Mouse (Mus musculus) cerebellum, adult 2 months (tissue): ENCODE results near the gene Atp8a1. TPM values are rescaled to one million over a fixed set of nuclear protein-coding genes. Genes with fewer than 3 reads are reported as not detected.
A peak's percentile ranks its signal among the peaks of the same experiment; 100 is the strongest.

ENCODE experiments used
- DNase-seq, 2 experiments: peaks; one replicate each; pipeline ENCODE4 v3.0.0; 2021
- H3K27ac ChIP-seq: fragments of 200-500 bp; 2 replicates; pipeline ENCODE4 v1.5.1; 2012; ENCODE audit warnings: low read length, control low read depth, inconsistent platforms; ENCODE audit not compliant: insufficient read depth
- H3K27me3 ChIP-seq: fragments of 200-500 bp; 2 replicates; pipeline ENCODE4 v1.6.1; 2012; ENCODE audit warnings: inconsistent platforms, mild to moderate bottlenecking, low read length, moderate library complexity; ENCODE audit not compliant: control insufficient read depth, insufficient read depth
- H3K4me1 ChIP-seq: fragments of 200-500 bp; 2 replicates; pipeline ENCODE4 v1.6.1; 2011; ENCODE audit warnings: low read length; ENCODE audit not compliant: control insufficient read depth, insufficient read depth
- H3K4me3 ChIP-seq: fragments of 200-500 bp; replicated peaks from 2 replicates; pipeline ENCODE3; 2011; ENCODE audit warnings: mild to moderate bottlenecking, low read depth, low read length, control low read depth; ENCODE audit not compliant: insufficient read depth
- CTCF ChIP-seq: fragments of 200-500 bp; IDR thresholded peaks from 2 replicates; pipeline ENCODE4 v1.5.1; 2011; ENCODE audit warnings: low read depth, mild to moderate bottlenecking, control low read depth, low read length, moderate library complexity, borderline replicate concordance; ENCODE audit not compliant: insufficient read depth
- POLR2A ChIP-seq: fragments of 200-500 bp; IDR thresholded peaks from 2 replicates; pipeline ENCODE4 v1.6.1; 2011; ENCODE audit warnings: low read length, control low read depth, borderline replicate concordance; ENCODE audit not compliant: insufficient read depth
- WGBS: fragments of 180-500 bp; shearing (Covaris S2); methylation state at CpG from one replicate; pipeline ENCODE4 v1.1.7; 2018; 5-methylcytosine and 5-hydroxymethylcytosine counted together
- polyA plus RNA-seq: library from polyadenylated mRNA; depleted of rRNA; stranded (reverse); fragments of >200 nt; gene quantifications from 2 replicates; pipeline ENCODE4 v1.2.3, GENCODE M21; 2012

The Atp8a1 gene
- polyA plus RNA-seq, 1 experiment: 56.1 TPM

DNA sequence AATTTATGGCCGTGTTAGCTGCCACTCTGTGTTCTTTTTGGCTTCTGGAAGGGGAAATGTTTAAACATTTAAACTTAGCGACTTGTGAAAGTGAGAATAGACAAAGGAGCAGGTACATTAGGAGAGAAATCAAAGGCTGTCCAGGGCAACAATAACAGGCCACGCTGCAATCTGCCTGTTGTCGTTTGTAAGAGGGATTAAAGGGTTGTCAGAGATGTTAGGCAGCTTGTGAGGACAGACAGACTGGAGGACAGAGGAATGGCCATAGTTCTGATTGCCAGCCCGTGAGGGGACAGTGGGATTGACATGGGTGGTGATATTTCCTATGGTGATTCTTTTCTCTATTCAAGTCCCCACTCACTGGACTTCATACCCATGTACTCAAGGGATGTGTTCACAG, 161.8 kb downstream of the Atp8a1 start:
- H3K27me3 ChIP-seq: no peaks in the 10 kb centered on the region
- TF ChIP-seq CTCF: no peak
- TF ChIP-seq POLR2A: no peak
- WGBS: 80% methylated on average over 5 of the region's 5 CpGs
- H3K4me3 ChIP-seq: no peak overlapping the region
- no peak for DNase-seq
- H3K4me1 ChIP-seq: no peaks in the 10 kb centered on the region
- H3K27ac ChIP-seq: no peak overlapping the region

DNA sequence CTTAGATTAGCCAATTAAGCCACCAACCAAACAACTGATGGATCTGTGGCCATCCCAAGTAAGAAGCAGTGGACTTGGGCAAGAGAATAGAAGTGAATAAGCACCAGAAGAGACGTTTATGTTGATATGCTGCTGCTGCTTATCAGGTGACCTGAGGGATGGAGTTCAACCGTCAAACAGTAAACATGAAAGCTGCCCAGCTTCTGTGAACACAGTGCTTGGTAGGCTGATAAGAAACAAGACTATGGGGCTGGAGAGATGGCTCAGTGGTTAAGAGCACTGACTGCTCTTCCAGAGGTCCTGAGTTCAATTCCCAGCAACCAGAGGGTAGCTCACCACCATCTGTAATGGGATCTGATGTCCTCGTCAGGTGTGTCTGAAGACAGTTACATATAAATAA, 168.4 kb downstream of the Atp8a1 start:
- no peak for TF ChIP-seq CTCF
- TF ChIP-seq POLR2A: no peak
- H3K27me3 ChIP-seq: no peaks in the 10 kb centered on the region
- no peaks in the 10 kb centered on the region for H3K4me1 ChIP-seq
- no peak overlapping the region for H3K27ac ChIP-seq
- H3K4me3 ChIP-seq: no peak overlapping the region
- 81% methylated on average over 3 of the region's 3 CpGs for WGBS
- no peak for DNase-seq

DNA sequence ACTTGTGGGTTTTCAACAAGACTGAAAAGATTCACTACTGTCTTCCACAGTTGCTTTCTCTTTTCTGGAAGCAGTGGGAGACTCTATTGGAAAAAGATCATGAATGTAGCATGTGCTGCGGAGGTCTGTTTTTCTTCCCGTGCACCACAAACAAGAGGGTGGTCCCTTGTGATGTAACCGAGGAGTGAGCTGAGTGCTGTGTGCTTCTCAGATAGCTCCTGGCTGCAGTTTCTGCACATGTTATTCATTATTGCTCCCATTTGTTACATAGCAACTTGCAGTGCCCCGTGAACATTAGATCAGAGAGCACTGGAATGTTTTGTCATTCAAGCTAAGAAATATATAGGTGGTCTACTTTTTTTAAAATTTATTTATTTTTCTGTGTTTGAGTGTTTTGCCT, 174.2 kb downstream of the Atp8a1 start:
- no peak overlapping the region for H3K27ac ChIP-seq
- TF ChIP-seq CTCF (no peak), POLR2A (no peak)
- no peaks in the 10 kb centered on the region for H3K27me3 ChIP-seq
- 80% methylated on average over 4 of the region's 4 CpGs for WGBS
- H3K4me1 ChIP-seq: peaks cover 4% of the 10 kb centered on the region; the same call in 1 of the 2 replicates
- DNase-seq: no peak
- no peak overlapping the region for H3K4me3 ChIP-seq

DNA sequence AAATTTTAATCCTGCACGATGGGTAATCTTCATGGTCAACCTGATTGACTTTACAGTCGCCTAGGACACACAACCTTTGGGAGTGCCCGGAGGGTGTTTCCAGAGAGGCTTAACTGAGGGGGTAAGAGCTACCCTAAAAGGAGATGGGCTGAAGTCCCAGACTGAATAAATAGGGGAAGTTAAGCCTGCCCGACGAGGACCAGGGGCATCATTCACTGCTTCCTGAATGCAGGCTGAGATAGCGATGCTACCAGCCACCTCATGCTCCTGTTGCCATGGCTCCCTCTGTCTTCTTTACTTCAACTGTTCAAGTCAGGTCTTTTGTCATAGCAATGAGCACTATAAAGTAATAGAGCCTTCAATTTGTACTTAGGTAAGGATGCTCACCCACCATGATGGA, 177.1 kb downstream of the Atp8a1 start:
- WGBS: 79% methylated on average over 6 of the region's 6 CpGs
- no peak for DNase-seq
- H3K4me1 ChIP-seq: peaks cover 4% of the 10 kb centered on the region; the same call in 1 of the 2 replicates
- H3K4me3 ChIP-seq: no peak overlapping the region
- TF ChIP-seq POLR2A (no peak), CTCF (no peak)
- H3K27ac ChIP-seq: no peak overlapping the region
- H3K27me3 ChIP-seq: no peaks in the 10 kb centered on the region

DNA sequence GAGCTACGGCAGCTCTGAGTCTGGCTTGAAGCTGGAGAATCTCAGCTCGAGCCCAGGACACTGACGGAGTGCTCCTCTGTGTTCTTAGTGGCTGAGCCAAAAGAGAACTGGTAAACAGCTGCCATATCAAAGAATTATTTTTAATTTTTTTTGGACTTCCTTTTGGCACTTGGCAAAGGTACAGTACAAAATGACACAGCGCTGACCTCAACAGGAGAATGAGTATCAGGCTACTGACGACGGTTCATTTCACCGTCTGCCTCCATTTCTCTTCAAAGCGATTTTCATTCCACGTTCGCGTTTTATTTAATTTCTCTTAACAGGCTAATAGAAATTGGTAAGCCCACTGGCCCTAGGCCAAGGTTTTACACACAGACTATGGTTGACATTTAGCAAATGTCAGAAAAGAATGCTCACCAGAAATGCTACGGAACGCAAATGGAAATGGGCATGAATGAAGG, 177.8 kb downstream of the Atp8a1 start:
- WGBS: 7% methylated on average over 13 of the region's 13 CpGs
- H3K4me1 ChIP-seq: peaks cover 4% of the 10 kb centered on the region; the same call in 1 of the 2 replicates
- H3K27ac ChIP-seq: no peak overlapping the region
- no peaks in the 10 kb centered on the region for H3K27me3 ChIP-seq
- TF ChIP-seq CTCF (no peak), POLR2A (no peak)
- no peak overlapping the region for H3K4me3 ChIP-seq
- peak; percentile 24 to 52 for DNase-seq

DNA sequence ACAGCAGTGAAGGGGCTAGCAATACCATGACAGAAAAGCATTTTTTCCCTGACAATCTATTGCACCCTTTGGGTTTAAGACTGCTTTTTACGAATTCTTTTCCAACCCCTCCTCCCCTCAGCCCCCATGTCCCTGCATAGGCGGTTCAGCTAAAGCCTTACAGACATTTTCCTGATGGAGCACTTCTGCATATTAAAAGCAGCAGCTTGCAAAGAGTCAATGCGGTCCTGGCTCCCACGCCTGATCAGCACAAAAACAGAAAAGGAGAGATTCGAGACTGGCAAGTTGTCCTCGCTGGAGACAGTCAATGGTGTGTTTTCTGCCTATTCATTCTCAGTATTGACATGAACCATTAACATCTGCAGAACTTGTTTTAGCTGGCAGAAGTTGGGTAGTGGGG, 184.5 kb downstream of the Atp8a1 start:
- H3K27me3 ChIP-seq: no peaks in the 10 kb centered on the region; the same call in 1 of the 2 replicates
- TF ChIP-seq POLR2A (no peak), CTCF (no peak)
- WGBS: 62% methylated on average over 6 of the region's 6 CpGs

DNA sequence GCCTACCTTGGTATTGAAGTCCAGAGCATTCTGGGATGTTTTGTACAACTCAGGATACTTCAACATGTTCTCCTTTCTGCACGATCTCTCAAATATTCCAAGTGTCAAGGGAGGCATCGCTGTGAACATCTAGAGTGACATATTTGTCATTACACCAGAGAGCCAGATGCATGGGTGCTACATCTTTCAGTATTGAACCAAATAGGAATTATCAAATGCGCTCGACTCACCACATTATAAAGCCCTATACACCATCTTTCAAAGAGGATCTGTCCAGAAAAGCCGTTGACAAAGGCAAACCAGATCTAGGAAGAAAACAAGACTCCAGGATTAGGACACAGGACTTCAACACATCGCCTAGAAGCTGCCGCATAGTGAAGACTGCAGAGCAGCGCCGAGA, 187.4 kb downstream of the Atp8a1 start:
- WGBS: 96% methylated on average over 9 of the region's 9 CpGs
- no peak overlapping the region for H3K27ac ChIP-seq

More for the DNA sequence above, 184.5 kb downstream of the Atp8a1 start:
- Histone ChIP-seq H3K4me1 (no peaks in the 10 kb centered on the region), H3K27ac (no peak overlapping the region), H3K4me3 (no peak overlapping the region)
- no peak for DNase-seq

DNA sequence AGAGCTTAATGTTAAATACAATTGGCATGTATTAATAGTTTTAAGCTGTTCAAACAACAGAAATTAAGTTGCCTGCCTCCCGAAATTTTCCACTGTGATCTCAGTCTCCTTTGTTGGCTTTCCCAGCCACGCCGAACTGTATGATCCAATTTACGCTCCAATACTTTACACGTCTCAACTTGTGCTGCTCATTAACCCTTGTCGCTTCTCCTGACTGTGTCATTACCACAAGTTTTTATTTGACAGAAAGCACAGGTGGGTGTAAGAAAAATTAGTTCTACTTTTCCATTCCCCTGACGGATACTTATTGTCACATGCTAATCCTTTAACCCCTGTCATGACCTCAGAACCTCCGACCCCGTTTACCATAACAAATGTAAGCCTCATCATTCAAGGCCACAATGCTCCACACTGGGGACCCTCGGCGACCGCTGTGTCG, 190.4 kb downstream of the Atp8a1 start:
- no peak for DNase-seq
- no peak overlapping the region for H3K27ac ChIP-seq
- H3K4me1 ChIP-seq: peaks cover 6% of the 10 kb centered on the region
- H3K27me3 ChIP-seq: no peaks in the 10 kb centered on the region
- TF ChIP-seq POLR2A (no peak), CTCF (no peak)
- no peak overlapping the region for H3K4me3 ChIP-seq
- WGBS: 76% methylated on average over 13 of the region's 13 CpGs

More for the DNA sequence above, 187.4 kb downstream of the Atp8a1 start:
- Histone ChIP-seq H3K27me3 (no peaks in the 10 kb centered on the region; the same call in 1 of the 2 replicates), H3K4me1 (peaks cover 3% of the 10 kb centered on the region; the same call in 1 of the 2 replicates), H3K4me3 (no peak overlapping the region)
- no peak for DNase-seq
- no peak for TF ChIP-seq CTCF

DNA sequence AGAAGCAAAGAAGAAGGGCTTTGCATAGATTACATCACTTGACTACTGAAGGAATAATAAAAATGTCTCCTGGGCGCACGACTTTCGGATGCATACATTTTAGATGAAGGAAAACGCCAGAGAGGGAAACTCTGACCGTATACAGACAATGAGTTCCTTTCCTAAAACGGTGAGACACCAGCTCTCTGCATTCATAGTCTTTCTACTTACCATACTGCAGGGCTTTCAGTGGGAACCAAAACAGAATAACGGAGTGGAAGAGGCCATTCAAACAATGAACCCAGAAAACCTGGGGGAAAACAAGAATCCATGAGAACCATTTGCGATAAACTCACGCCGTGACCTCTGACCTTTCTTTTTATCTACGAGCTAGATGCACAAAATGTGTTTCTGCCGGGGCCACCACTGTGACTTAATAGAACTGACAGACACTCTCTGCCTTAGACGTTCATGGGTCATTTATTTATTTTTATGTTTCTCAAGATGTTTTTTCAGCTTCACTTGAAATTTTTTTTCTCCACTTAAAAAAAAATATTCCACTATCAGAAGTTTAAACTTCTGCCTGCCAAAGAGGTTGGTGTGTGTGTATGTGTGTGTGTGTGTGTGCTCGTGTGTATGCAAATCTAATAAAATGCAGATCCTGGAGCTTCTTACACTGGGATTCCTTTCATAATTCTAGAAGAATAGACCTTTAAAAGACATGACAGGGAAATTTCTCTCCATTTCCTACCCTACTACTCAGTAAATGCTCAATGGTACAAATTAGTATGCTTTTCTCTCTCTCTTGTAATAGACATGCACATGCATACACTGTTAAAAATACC, 191.3 kb downstream of the Atp8a1 start:
- Histone ChIP-seq H3K27me3 (no peaks in the 10 kb centered on the region), H3K4me1 (peaks cover 6% of the 10 kb centered on the region), H3K4me3 (no peak overlapping the region), H3K27ac (no peak overlapping the region)
- no peak for DNase-seq
- TF ChIP-seq CTCF (no peak), POLR2A (no peak)
- WGBS: 80% methylated on average over 14 of the region's 14 CpGs
